Mouse (Mus musculus) neural tube, embryonic 13.5 days (tissue): ENCODE measurements at regions not wholly inside any gene's neighbourhood (a gene's known extent, or its start where the extent isn't known, plus 50 kb on each side); places are given as distances from the start of the nearest gene placed in this dataset.

ENCODE experiments used
- ATAC-seq: fragments of 200-750 bp; cut with Nextera tagmentation; 2 replicates; pipeline ENCODE4 v1.8.0; 2017; ENCODE audit warnings: low read depth, mild to moderate bottlenecking, moderate TSS enrichment, moderate library complexity
- H3K27ac ChIP-seq: fragments of 300-500 bp; sonication (generic); replicated peaks from 2 replicates; pipeline ENCODE4 v1.5.1; 2015; ENCODE audit warnings: moderate library complexity, mild to moderate bottlenecking, inconsistent platforms
- H3K27me3 ChIP-seq: fragments of 300-500 bp; sonication (generic); 2 replicates; pipeline ENCODE4 v1.6.1; 2015; ENCODE audit warnings: mild to moderate bottlenecking, inconsistent platforms
- H3K36me3 ChIP-seq: fragments of 300-500 bp; sonication (generic); 2 replicates; pipeline ENCODE4 v1.6.1; 2015; ENCODE audit warnings: mild to moderate bottlenecking, inconsistent platforms
- H3K4me1 ChIP-seq: fragments of 300-500 bp; sonication (generic); replicated peaks from 2 replicates; pipeline ENCODE4 v1.6.1; 2015; ENCODE audit warnings: inconsistent platforms
- H3K4me2 ChIP-seq: fragments of 300-500 bp; sonication (generic); 2 replicates; pipeline ENCODE4 v1.6.1; 2015; ENCODE audit warnings: inconsistent platforms, mild to moderate bottlenecking, moderate library complexity
- H3K4me3 ChIP-seq: fragments of 300-500 bp; sonication (generic); 2 replicates; pipeline ENCODE4 v1.5.1; 2015; ENCODE audit warnings: mild to moderate bottlenecking, inconsistent platforms
- H3K9ac ChIP-seq: fragments of 300-500 bp; sonication (generic); 2 replicates; pipeline ENCODE4 v1.6.1; 2015; ENCODE audit warnings: moderate library complexity, mild to moderate bottlenecking, inconsistent platforms
- H3K9me3 ChIP-seq: fragments of 300-500 bp; sonication (generic); 2 replicates; pipeline ENCODE4 v1.6.1; 2016; ENCODE audit warnings: inconsistent platforms
- WGBS: fragments of 180-500 bp; shearing (Covaris S2); methylation state at CpG from one replicate; pipeline ENCODE4 v1.1.7; 2015; 5-methylcytosine and 5-hydroxymethylcytosine counted together

- H3K9me3 ChIP-seq: no peaks in the 10 kb centered on the region
- no peak for ATAC-seq
- H3K4me2 ChIP-seq: no peak overlapping the region
- H3K4me1 ChIP-seq: 0 out of 2 replicates have a peak, but pooled peaks cover 9% of the 10 kb centered on the region
- H3K9ac ChIP-seq: no peak overlapping the region
- no peak overlapping the region for H3K27ac ChIP-seq
- 89% methylated on average over 6 of the region's 6 CpGs for WGBS
- no peaks in the 10 kb centered on the region for H3K27me3 ChIP-seq
- no peak overlapping the region for H3K4me3 ChIP-seq
- no peaks in the 10 kb centered on the region for H3K36me3 ChIP-seq
Observed at GRCm38 (mm10) chr7:125190067-125190466, 254.4 kb upstream of the Kdm8 start.

GRCm38 (mm10) chr7:125191313-125191712 lies 253.2 kb upstream of the Kdm8 start:
- Histone ChIP-seq H3K4me1 (peaks cover 15% of the 10 kb centered on the region), H3K4me2 (no peak overlapping the region), H3K27ac (no peak overlapping the region), H3K27me3 (no peaks in the 10 kb centered on the region), H3K36me3 (no peaks in the 10 kb centered on the region), H3K9me3 (no peaks in the 10 kb centered on the region), H3K4me3 (no peak overlapping the region), H3K9ac (no peak overlapping the region)
- no peak for ATAC-seq

GRCm38 (mm10) chr7:125211346-125211973 lies 233.0 kb upstream of the Kdm8 start:
- Histone ChIP-seq H3K4me1 (0 out of 2 replicates have a peak, but pooled peaks cover 5% of the 10 kb centered on the region), H3K9me3 (no peaks in the 10 kb centered on the region), H3K27ac (no peak overlapping the region), H3K27me3 (no peaks in the 10 kb centered on the region), H3K4me2 (no peak overlapping the region), H3K9ac (no peak overlapping the region), H3K36me3 (no peaks in the 10 kb centered on the region), H3K4me3 (no peak overlapping the region)
- peak; percentile 59 for ATAC-seq
- WGBS: 40% methylated on average over 6 of the region's 6 CpGs

DNA sequence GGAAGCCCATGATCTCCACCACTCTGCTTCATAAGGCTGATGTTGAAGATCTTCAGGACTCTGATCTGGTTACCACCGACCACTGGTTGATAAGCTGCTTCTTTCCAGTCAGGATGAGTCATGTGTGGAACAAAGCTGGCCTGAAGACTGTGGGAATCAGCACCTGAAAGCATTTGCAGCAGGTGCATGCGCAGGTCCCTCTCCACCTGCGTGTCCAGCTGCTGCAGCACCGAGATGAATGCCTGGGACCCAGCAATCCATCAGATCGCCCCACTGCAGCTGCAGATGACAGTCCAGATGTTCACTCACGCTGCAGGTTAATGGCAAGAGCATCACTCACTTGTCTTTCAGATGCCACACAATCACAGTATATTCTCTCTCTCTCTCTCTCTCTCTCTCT lies 230.4 kb upstream of the Kdm8 start:
- H3K36me3 ChIP-seq: no peaks in the 10 kb centered on the region
- no peak overlapping the region for H3K27ac ChIP-seq
- no peaks in the 10 kb centered on the region for H3K9me3 ChIP-seq
- 79% methylated on average over 6 of the region's 6 CpGs for WGBS
- no peak overlapping the region for H3K4me3 ChIP-seq
- no peaks in the 10 kb centered on the region for H3K27me3 ChIP-seq
- no peak overlapping the region for H3K4me2 ChIP-seq
- H3K4me1 ChIP-seq: 0 out of 2 replicates have a peak, but pooled peaks cover 5% of the 10 kb centered on the region
- ATAC-seq: no peak
- no peak overlapping the region for H3K9ac ChIP-seq

GRCm38 (mm10) chr7:125217630-125218029 lies 226.8 kb upstream of the Kdm8 start:
- H3K4me1 ChIP-seq: no peaks in the 10 kb centered on the region
- WGBS: 89% methylated on average over 4 of the region's 4 CpGs
- no peak overlapping the region for H3K27ac ChIP-seq
- no peak overlapping the region for H3K4me3 ChIP-seq
- no peak for ATAC-seq
- no peaks in the 10 kb centered on the region for H3K36me3 ChIP-seq
- no peaks in the 10 kb centered on the region for H3K9me3 ChIP-seq
- no peak overlapping the region for H3K9ac ChIP-seq
- H3K27me3 ChIP-seq: no peaks in the 10 kb centered on the region
- H3K4me2 ChIP-seq: no peak overlapping the region

- H3K4me2 ChIP-seq: no peak overlapping the region
- H3K9me3 ChIP-seq: no peaks in the 10 kb centered on the region
- no peaks in the 10 kb centered on the region for H3K36me3 ChIP-seq
- no peak overlapping the region for H3K27ac ChIP-seq
- no peak overlapping the region for H3K9ac ChIP-seq
- no peaks in the 10 kb centered on the region for H3K27me3 ChIP-seq
- 91% methylated on average over 1 of the region's 1 CpGs for WGBS
- H3K4me3 ChIP-seq: no peak overlapping the region
- ATAC-seq: no peak
- H3K4me1 ChIP-seq: no peaks in the 10 kb centered on the region
Observed at GRCm38 (mm10) chr7:125222684-125223083, 221.8 kb upstream of the Kdm8 start.

GRCm38 (mm10) chr7:125234911-125235310 lies 209.6 kb upstream of the Kdm8 start:
- Histone ChIP-seq H3K9ac (no peak overlapping the region), H3K27me3 (no peaks in the 10 kb centered on the region), H3K36me3 (no peaks in the 10 kb centered on the region), H3K4me1 (0 out of 2 replicates have a peak, but pooled peaks cover 4% of the 10 kb centered on the region), H3K4me3 (no peak overlapping the region), H3K27ac (no peak overlapping the region), H3K4me2 (no peak overlapping the region), H3K9me3 (no peaks in the 10 kb centered on the region)
- WGBS: 54% methylated on average over 7 of the region's 7 CpGs
- no peak for ATAC-seq

GRCm38 (mm10) chr7:125237026-125237425 lies 207.4 kb upstream of the Kdm8 start:
- 84% methylated on average over 3 of the region's 3 CpGs for WGBS
- H3K9me3 ChIP-seq: no peaks in the 10 kb centered on the region
- ATAC-seq: no peak
- H3K36me3 ChIP-seq: no peaks in the 10 kb centered on the region
- H3K9ac ChIP-seq: no peak overlapping the region
- H3K27ac ChIP-seq: no peak overlapping the region
- H3K27me3 ChIP-seq: no peaks in the 10 kb centered on the region
- 0 out of 2 replicates have a peak, but pooled peaks cover 4% of the 10 kb centered on the region for H3K4me1 ChIP-seq
- H3K4me2 ChIP-seq: no peak overlapping the region
- H3K4me3 ChIP-seq: no peak overlapping the region

DNA sequence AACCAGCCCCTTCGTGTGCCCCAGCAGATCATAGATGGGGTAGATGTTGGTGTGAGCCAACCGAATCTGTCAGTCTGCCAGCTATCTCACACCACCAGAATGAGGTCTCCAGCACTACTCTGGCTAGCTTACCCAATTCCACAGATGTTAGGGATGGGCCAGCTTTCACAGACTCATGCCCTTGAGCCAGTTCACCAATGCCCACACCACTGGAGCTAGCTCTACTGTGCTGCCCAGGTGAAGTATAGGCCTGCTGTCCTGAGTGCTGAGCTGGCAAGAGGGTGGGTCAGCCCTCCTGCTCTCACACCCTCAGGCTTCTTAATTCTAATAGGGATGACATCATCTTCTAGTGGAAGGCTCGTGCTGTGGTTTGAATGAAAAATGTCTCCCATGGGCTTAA lies 201.5 kb upstream of the Kdm8 start:
- H3K4me2 ChIP-seq: no peak overlapping the region
- WGBS: 73% methylated on average over 3 of the region's 3 CpGs

GRCm38 (mm10) chr7:125248386-125248785 lies 196.1 kb upstream of the Kdm8 start:
- Histone ChIP-seq H3K36me3 (no peaks in the 10 kb centered on the region), H3K4me2 (no peak overlapping the region), H3K4me1 (no peaks in the 10 kb centered on the region), H3K27me3 (no peaks in the 10 kb centered on the region), H3K9ac (no peak overlapping the region), H3K9me3 (no peaks in the 10 kb centered on the region), H3K27ac (no peak overlapping the region), H3K4me3 (no peak overlapping the region)
- no peak for ATAC-seq
- WGBS: 90% methylated on average over 3 of the region's 3 CpGs

More for the DNA sequence above, 201.5 kb upstream of the Kdm8 start:
- no peak overlapping the region for H3K4me3 ChIP-seq
- no peak overlapping the region for H3K9ac ChIP-seq
- no peak for ATAC-seq
- H3K4me1 ChIP-seq: no peaks in the 10 kb centered on the region
- H3K27ac ChIP-seq: no peak overlapping the region
- H3K27me3 ChIP-seq: no peaks in the 10 kb centered on the region
- H3K9me3 ChIP-seq: no peaks in the 10 kb centered on the region
- no peaks in the 10 kb centered on the region for H3K36me3 ChIP-seq

- 67% methylated on average over 2 of the region's 2 CpGs for WGBS
- Histone ChIP-seq H3K4me2 (no peak overlapping the region), H3K27me3 (no peaks in the 10 kb centered on the region), H3K4me1 (no peaks in the 10 kb centered on the region), H3K9me3 (no peaks in the 10 kb centered on the region), H3K9ac (no peak overlapping the region), H3K4me3 (no peak overlapping the region), H3K36me3 (no peaks in the 10 kb centered on the region), H3K27ac (no peak overlapping the region)
- ATAC-seq: no peak
Observed at GRCm38 (mm10) chr7:125250385-125250784, 194.1 kb upstream of the Kdm8 start.

DNA sequence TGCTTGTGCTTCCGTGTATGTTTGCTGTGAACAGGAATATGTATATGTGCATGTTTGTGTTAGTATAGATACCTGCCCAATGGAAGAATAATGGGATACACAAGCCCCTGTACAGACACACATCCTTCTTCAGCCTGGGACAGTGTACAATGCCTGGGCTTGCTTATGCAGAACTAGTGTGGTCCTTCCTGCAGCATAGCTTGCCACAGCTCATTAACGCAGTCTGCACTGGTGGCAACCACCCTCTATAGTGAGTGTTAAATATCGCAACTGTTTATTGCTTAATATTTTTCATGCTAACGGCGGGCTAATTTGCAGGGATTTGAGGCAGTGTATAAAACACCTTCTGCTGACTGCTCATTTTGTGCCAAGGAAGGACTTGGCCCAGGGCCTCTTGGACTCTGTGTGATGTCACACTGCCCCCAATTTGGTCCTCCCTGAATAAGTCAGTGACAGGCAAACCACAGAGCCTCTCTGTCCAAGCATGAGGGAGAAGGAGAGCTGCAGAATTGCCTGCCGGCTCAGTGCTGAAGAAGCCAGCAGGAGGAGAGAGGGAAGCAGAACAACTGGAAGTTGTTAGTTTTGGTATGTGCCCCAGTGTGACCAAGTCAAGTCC lies 193.4 kb upstream of the Kdm8 start:
- H3K4me2 ChIP-seq: no peak overlapping the region
- no peak overlapping the region for H3K9ac ChIP-seq
- H3K4me3 ChIP-seq: no peak overlapping the region
- H3K27me3 ChIP-seq: no peaks in the 10 kb centered on the region
- no peaks in the 10 kb centered on the region for H3K36me3 ChIP-seq
- no peak overlapping the region for H3K27ac ChIP-seq
- H3K9me3 ChIP-seq: no peaks in the 10 kb centered on the region
- H3K4me1 ChIP-seq: no peaks in the 10 kb centered on the region
- WGBS: 65% methylated on average over 6 of the region's 6 CpGs
- no peak; the same call in 1 of the 2 replicates for ATAC-seq

GRCm38 (mm10) chr7:125254302-125254701 lies 190.2 kb upstream of the Kdm8 start:
- Histone ChIP-seq H3K36me3 (no peaks in the 10 kb centered on the region), H3K27me3 (no peaks in the 10 kb centered on the region), H3K9ac (no peak overlapping the region), H3K4me2 (no peak overlapping the region), H3K4me3 (no peak overlapping the region), H3K4me1 (no peaks in the 10 kb centered on the region), H3K27ac (no peak overlapping the region), H3K9me3 (no peaks in the 10 kb centered on the region)
- WGBS: 36% methylated on average over 4 of the region's 4 CpGs
- no peak for ATAC-seq
